Mouse (Mus musculus): ENCODE results near the gene Slc22a12.

Gene Slc22a12

GRCm38 (mm10) chr19:6518601-6519000, 24.2 kb downstream of the Slc22a12 start:
- in situ Hi-C loops (cut with MboI, MseI), result loop anchor here (5.0 to 10.0 kb wide), 2 partner anchors 296 to 314 kb away; no protein-coding TSS in a partner anchor

GRCm38 (mm10) chr19:6516153-6516552, 26.7 kb downstream of the Slc22a12 start:
- in situ Hi-C loops (cut with MboI, MseI), result loop anchor here (5.0 to 10.0 kb wide), 2 partner anchors 299 to 316 kb away; no protein-coding TSS in a partner anchor

- in situ Hi-C loops (cut with MboI, MseI), result loop anchor here (5.0 to 10.0 kb wide), 2 partner anchors 299 to 317 kb away; no protein-coding TSS in a partner anchor
These were observed 27.4 kb downstream of the Slc22a12 start for GRCm38 (mm10) chr19:6515448-6515847.

GRCm38 (mm10) chr19:6514940-6515339, 27.9 kb downstream of the Slc22a12 start:
- in situ Hi-C loops (cut with MboI, MseI), result loop anchor here (5.0 to 10.0 kb wide), 2 partner anchors 300 to 317 kb away; no protein-coding TSS in a partner anchor

GRCm38 (mm10) chr19:6513389-6514139, 29.3 kb downstream of the Slc22a12 start:
- in situ Hi-C loops (cut with MboI, MseI), result loop anchor here in 1 of 2 experiments (10.0 kb wide), 1 partner anchor 301 kb away; no protein-coding TSS in a partner anchor

GRCm38 (mm10) chr19:6510546-6510945, 32.3 kb downstream of the Slc22a12 start:
- in situ Hi-C loops (cut with MboI, MseI), result loop anchor here in 1 of 2 experiments (10.0 kb wide), 1 partner anchor 304 kb away; no protein-coding TSS in a partner anchor

- in situ Hi-C loops (cut with MboI, MseI), result loop anchor here in 1 of 2 experiments (10.0 kb wide), 1 partner anchor 305 kb away; no protein-coding TSS in a partner anchor
These were observed 33.0 kb downstream of the Slc22a12 start for GRCm38 (mm10) chr19:6509881-6510280.

- in situ Hi-C loops (cut with MboI, MseI), result no loop called here
These were observed 35.4 kb downstream of the Slc22a12 start for GRCm38 (mm10) chr19:6507393-6507792.

GRCm38 (mm10) chr19:6504656-6505045, 38.2 kb downstream of the Slc22a12 start:
- in situ Hi-C loops (cut with MboI, MseI), result no loop called here

- in situ Hi-C loops (cut with MboI, MseI), result no loop called here
These were observed 38.7 kb downstream of the Slc22a12 start for GRCm38 (mm10) chr19:6503926-6504655.

- in situ Hi-C loops (cut with MboI, MseI), result no loop called here
These were observed 40.1 kb downstream of the Slc22a12 start for GRCm38 (mm10) chr19:6502543-6503319.

- in situ Hi-C loops (cut with MboI, MseI), result no loop called here
These were observed 40.7 kb downstream of the Slc22a12 start for GRCm38 (mm10) chr19:6502035-6502541.

GRCm38 (mm10) chr19:6500636-6501025, 42.2 kb downstream of the Slc22a12 start:
- in situ Hi-C loops (cut with MboI, MseI), result no loop called here

GRCm38 (mm10) chr19:6499860-6500635, 42.8 kb downstream of the Slc22a12 start:
- in situ Hi-C loops (cut with MboI, MseI), result loop anchor here in 1 of 2 experiments (25.0 kb wide), 1 partner anchor 162 kb away; no protein-coding TSS in a partner anchor

- in situ Hi-C loops (cut with MboI, MseI), result loop anchor here in 1 of 2 experiments (25.0 kb wide), 1 partner anchor 164 kb away; no protein-coding TSS in a partner anchor
These were observed 44.3 kb downstream of the Slc22a12 start for GRCm38 (mm10) chr19:6498350-6499131.

- in situ Hi-C loops (cut with MboI, MseI), result loop anchor here in 1 of 2 experiments (25.0 kb wide), 1 partner anchor 164 kb away; no protein-coding TSS in a partner anchor
These were observed 45.0 kb downstream of the Slc22a12 start for GRCm38 (mm10) chr19:6497803-6498202.

- in situ Hi-C loops (cut with MboI, MseI), result loop anchor here in 1 of 2 experiments (25.0 kb wide), 1 partner anchor 165 kb away; no protein-coding TSS in a partner anchor
These were observed 45.6 kb downstream of the Slc22a12 start for GRCm38 (mm10) chr19:6497150-6497801.

GRCm38 (mm10) chr19:6496462-6497149, 46.2 kb downstream of the Slc22a12 start:
- in situ Hi-C loops (cut with MboI, MseI), result loop anchor here in 1 of 2 experiments (25.0 kb wide), 1 partner anchor 166 kb away; no protein-coding TSS in a partner anchor

Data from T-helper 17 cell (primary cell).